Mouse (Mus musculus) midbrain, embryonic 14.5 days (tissue): ENCODE data around the gene Gm44579. TPM values are rescaled to one million over a fixed set of nuclear protein-coding genes. Genes with fewer than 3 reads are reported as not detected.

Source experiments
- ATAC-seq: fragments of 200-750 bp; cut with Nextera tagmentation; 2 replicates; pipeline ENCODE4 v1.8.0; 2017; ENCODE audit warnings: moderate number of reproducible peaks, moderate library complexity; ENCODE audit not compliant: low FRiP score, low TSS enrichment
- DNase-seq: peaks from one replicate; pipeline ENCODE4 v3.0.0-alpha.2; 2015
- H3K27ac ChIP-seq: fragments of 300-500 bp; sonication (generic); replicated peaks from 2 replicates; pipeline ENCODE4 v1.5.1; 2014; ENCODE audit warnings: mild to moderate bottlenecking, low read depth, low read length, moderate library complexity
- H3K27me3 ChIP-seq: fragments of 300-500 bp; sonication (generic); 2 replicates; pipeline ENCODE4 v1.6.1; 2014; ENCODE audit warnings: low read length, control low read depth, mixed read lengths; ENCODE audit not compliant: control insufficient read depth, insufficient read depth
- H3K36me3 ChIP-seq: fragments of 300-500 bp; sonication (generic); 2 replicates; pipeline ENCODE4 v1.6.1; 2014; ENCODE audit warnings: low read length, control low read depth; ENCODE audit not compliant: control insufficient read depth, insufficient read depth
- H3K4me1 ChIP-seq: fragments of 300-500 bp; sonication (generic); 2 replicates; pipeline ENCODE4 v1.6.1; 2014; ENCODE audit warnings: mild to moderate bottlenecking, antibody characterized with exemption, low read length, control low read depth; ENCODE audit not compliant: control insufficient read depth, insufficient read depth
- H3K4me2 ChIP-seq: fragments of 300-500 bp; sonication (generic); 2 replicates; pipeline ENCODE4 v1.6.1; 2014; ENCODE audit warnings: mild to moderate bottlenecking, low read length, moderate library complexity
- H3K4me3 ChIP-seq: fragments of 300-500 bp; sonication (generic); replicated peaks from 2 replicates; pipeline ENCODE4 v1.5.1; 2014; ENCODE audit warnings: low read depth, low read length
- H3K9ac ChIP-seq: fragments of 300-500 bp; sonication (generic); replicated peaks from 2 replicates; pipeline ENCODE4 v1.6.1; 2014; ENCODE audit warnings: mild to moderate bottlenecking, low read length, moderate library complexity
- H3K9me3 ChIP-seq: fragments of 300-500 bp; sonication (generic); 2 replicates; pipeline ENCODE4 v1.6.1; 2016; ENCODE audit warnings: low read length, control low read depth, mixed read lengths; ENCODE audit not compliant: control insufficient read depth
- WGBS: fragments of 180-500 bp; shearing (Covaris S2); extraction: QIAGEN DNeasy Blood & Tissue Kit; methylation state at CpG from one replicate; pipeline ENCODE4 v1.1.7; 2014; 5-methylcytosine and 5-hydroxymethylcytosine counted together
- polyA plus RNA-seq: library from polyadenylated mRNA; unstranded; fragments of >200 nt; fragmentation: Nextera tagmentation; extraction: Ambion mirVana; gene quantifications from 2 replicates; pipeline ENCODE4 v1.2.1, GENCODE M21; 2014

Gene Gm44579
- polyA plus RNA-seq, 1 experiment from 2014 or later, result not detected

DNA sequence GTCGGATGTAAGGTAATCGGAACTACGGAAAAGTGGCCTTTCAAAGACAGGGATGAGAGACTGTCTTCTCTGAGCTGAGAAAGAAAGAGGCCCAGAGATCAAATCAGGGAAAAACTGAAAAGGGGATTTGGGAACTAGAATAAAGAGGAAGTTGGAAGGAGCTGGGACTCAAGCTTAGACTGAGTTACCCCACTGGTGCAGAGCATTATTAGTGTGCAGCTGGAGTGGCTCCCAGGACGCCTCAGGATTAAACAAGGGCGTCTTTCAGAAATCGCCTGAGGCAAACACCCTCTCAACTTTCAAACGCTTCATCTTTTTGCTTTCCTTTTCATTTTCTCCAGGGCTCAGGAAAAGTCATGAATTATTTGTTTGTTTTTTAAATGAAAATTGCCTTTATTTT is 67.9 kb downstream of the Gm44579 start:
- H3K36me3 ChIP-seq, result no peaks in the 10 kb centered on the region
- no peak overlapping the region for H3K4me3 ChIP-seq
- H3K27me3 ChIP-seq, result no peaks in the 10 kb centered on the region
- no peak overlapping the region for H3K27ac ChIP-seq
- WGBS, result 66% methylated on average over 7 of the region's 7 CpGs
- ATAC-seq (no peak), DNase-seq (peak; percentile 27)
- no peaks in the 10 kb centered on the region for H3K9me3 ChIP-seq
- no peak overlapping the region for H3K4me2 ChIP-seq
- H3K4me1 ChIP-seq, result no peaks in the 10 kb centered on the region
- 0 out of 2 replicates have a peak overlapping the region, but pooled peaks have one; percentile 9 for H3K9ac ChIP-seq

GRCm38 (mm10) chr15:98149166-98149602 is 71.6 kb downstream of the Gm44579 start:
- Histone ChIP-seq H3K27me3 (no peaks in the 10 kb centered on the region), H3K36me3 (no peaks in the 10 kb centered on the region), H3K4me1 (peaks cover 10% of the 10 kb centered on the region), H3K9ac (no peak overlapping the region), H3K4me3 (no peak overlapping the region), H3K9me3 (no peaks in the 10 kb centered on the region), H3K4me2 (no peak overlapping the region), H3K27ac (no peak overlapping the region)
- no peak for ATAC-seq
- DNase-seq, result no peak
- WGBS, result 75% methylated on average over 10 of the region's 10 CpGs

DNA sequence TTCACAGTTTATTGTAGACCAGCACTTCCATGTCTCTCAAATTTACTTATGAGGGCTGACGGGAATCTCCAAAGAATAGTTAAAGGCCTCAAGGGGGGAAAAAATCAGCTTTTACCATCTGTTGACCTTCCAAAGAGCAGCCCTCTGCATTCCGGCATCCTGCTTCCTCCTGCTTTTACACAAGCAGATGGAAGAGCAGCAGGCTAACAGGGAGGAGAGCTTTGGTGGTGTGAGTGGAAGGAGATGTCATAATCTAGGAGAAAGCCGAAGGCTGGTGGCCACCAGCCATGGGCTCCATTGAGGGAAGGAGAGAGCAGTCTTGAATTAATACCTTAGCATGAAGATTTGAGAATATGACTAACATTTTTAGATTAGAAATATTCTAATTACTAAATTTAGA is 72.4 kb downstream of the Gm44579 start:
- ATAC-seq, result no peak
- H3K4me1 ChIP-seq, result peaks cover 10% of the 10 kb centered on the region
- 92% methylated on average over 3 of the region's 3 CpGs for WGBS

GRCm38 (mm10) chr15:98145559-98146181 is 75.1 kb downstream of the Gm44579 start:
- Histone ChIP-seq H3K27me3 (no peaks in the 10 kb centered on the region), H3K9ac (peak overlapping the region; percentile 93), H3K4me3 (peak overlapping the region; percentile 100), H3K9me3 (no peaks in the 10 kb centered on the region), H3K4me1 (peaks cover 10% of the 10 kb centered on the region), H3K4me2 (peak overlapping the region; percentile 94), H3K36me3 (peaks cover 18% of the 10 kb centered on the region), H3K27ac (peak overlapping the region; percentile 75)
- WGBS, result under 1% methylated on average over 38 of the region's 38 CpGs
- DNase-seq (peak; percentile 98), ATAC-seq (peak; percentile 95)

More for the DNA sequence above, 72.4 kb downstream of the Gm44579 start:
- Histone ChIP-seq H3K27me3 (no peaks in the 10 kb centered on the region), H3K9me3 (no peaks in the 10 kb centered on the region), H3K27ac (no peak overlapping the region), H3K4me2 (no peak overlapping the region), H3K36me3 (no peaks in the 10 kb centered on the region), H3K4me3 (no peak overlapping the region), H3K9ac (no peak overlapping the region)
- no peak for DNase-seq

GRCm38 (mm10) chr15:98144861-98145507 is 75.8 kb downstream of the Gm44579 start:
- ATAC-seq, result no peak
- peak overlapping the region; percentile 93 for H3K9ac ChIP-seq
- no peaks in the 10 kb centered on the region for H3K9me3 ChIP-seq
- no peaks in the 10 kb centered on the region for H3K27me3 ChIP-seq
- peak; percentile 3 for DNase-seq
- H3K27ac ChIP-seq, result peak overlapping the region; percentile 70
- H3K4me1 ChIP-seq, result peaks cover 10% of the 10 kb centered on the region
- peak overlapping the region; percentile 94 for H3K4me2 ChIP-seq
- H3K4me3 ChIP-seq, result peak overlapping the region; percentile 100
- H3K36me3 ChIP-seq, result peaks cover 25% of the 10 kb centered on the region
- 1% methylated on average over 36 of the region's 36 CpGs for WGBS

DNA sequence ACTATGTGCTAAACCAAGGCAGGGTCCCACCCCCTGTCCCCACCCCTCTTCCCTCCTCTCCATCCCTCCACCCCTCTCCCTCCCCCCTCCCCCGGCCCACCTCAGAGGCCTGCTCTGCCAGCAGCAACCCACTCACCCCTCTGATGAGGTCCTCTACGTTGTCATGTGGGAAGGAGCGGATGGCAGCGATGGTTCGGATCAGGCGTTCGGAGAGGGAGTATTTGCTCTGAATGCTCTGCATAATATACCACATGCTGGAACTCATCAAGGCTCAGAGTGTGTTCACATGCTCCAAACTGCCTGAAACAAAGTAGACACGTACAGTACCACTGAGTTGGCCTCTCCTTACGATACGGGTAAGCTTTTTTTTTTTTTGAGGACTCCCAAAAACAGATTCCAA is 78.3 kb downstream of the Gm44579 start:
- no peak for DNase-seq
- Histone ChIP-seq H3K9ac (no peak overlapping the region), H3K4me1 (peaks cover 10% of the 10 kb centered on the region), H3K27ac (no peak overlapping the region), H3K4me3 (no peak overlapping the region), H3K36me3 (peaks cover 40% of the 10 kb centered on the region), H3K4me2 (no peak overlapping the region), H3K27me3 (no peaks in the 10 kb centered on the region), H3K9me3 (no peaks in the 10 kb centered on the region)
- ATAC-seq, result no peak
- WGBS, result 87% methylated on average over 10 of the region's 10 CpGs

- DNase-seq, result no peak
- Histone ChIP-seq H3K9ac (no peak overlapping the region), H3K4me2 (no peak overlapping the region), H3K27ac (no peak overlapping the region), H3K9me3 (no peaks in the 10 kb centered on the region), H3K36me3 (peaks cover 53% of the 10 kb centered on the region), H3K4me3 (no peak overlapping the region), H3K27me3 (no peaks in the 10 kb centered on the region), H3K4me1 (peaks cover 8% of the 10 kb centered on the region)
- no peak for ATAC-seq
- WGBS, result 92% methylated on average over 5 of the region's 5 CpGs
Observed at GRCm38 (mm10) chr15:98140809-98141208, 80.0 kb downstream of the Gm44579 start.

DNA sequence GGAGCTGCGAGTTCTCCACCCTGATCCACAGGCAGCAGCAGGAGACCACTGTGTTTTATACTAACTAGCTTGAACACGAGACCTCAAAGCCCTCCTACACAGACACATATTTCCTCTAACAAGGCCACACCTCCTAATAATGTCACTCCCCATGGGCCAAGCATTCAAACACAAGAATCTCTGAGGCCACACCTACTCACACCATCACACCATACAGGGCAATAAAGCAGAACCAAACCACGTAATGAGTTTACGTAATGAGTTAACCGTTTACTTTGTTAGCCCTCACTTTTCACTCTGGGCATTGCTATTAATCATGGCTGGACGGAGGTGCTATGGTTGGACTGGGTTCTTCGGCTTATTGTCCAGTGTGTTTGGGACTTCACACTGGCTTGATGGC is 81.0 kb downstream of the Gm44579 start:
- no peaks in the 10 kb centered on the region for H3K27me3 ChIP-seq
- H3K9ac ChIP-seq, result no peak overlapping the region
- no peak overlapping the region for H3K27ac ChIP-seq
- DNase-seq (no peak), ATAC-seq (no peak)
- H3K4me2 ChIP-seq, result no peak overlapping the region
- WGBS, result 90% methylated on average over 7 of the region's 7 CpGs
- H3K4me1 ChIP-seq, result peaks cover 6% of the 10 kb centered on the region
- H3K4me3 ChIP-seq, result no peak overlapping the region
- H3K36me3 ChIP-seq, result peaks cover 63% of the 10 kb centered on the region
- H3K9me3 ChIP-seq, result no peaks in the 10 kb centered on the region

DNA sequence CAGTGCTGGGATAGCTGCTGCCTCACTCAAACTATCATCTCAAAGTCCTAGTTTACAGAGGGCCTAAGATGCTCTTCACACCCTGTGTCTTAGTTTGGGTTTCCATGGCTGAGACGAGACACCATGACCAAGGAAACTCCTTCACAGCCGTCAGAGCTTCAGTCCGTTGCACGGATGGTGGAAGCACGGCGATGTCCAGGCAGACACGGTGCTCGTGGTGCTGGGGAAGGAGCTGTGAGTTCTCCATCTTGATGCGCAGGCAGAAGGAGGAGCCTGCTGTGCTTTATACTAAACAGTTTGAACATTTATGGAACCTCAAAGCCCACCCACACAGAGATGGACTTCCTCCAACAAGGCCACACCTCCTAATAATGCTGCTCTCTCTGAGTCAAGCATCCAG is 83.9 kb downstream of the Gm44579 start:
- H3K4me2 ChIP-seq, result no peak overlapping the region
- H3K4me3 ChIP-seq, result no peak overlapping the region
- no peak overlapping the region for H3K9ac ChIP-seq
- DNase-seq (no peak), ATAC-seq (no peak)
- H3K4me1 ChIP-seq, result no peaks in the 10 kb centered on the region
- peaks cover 84% of the 10 kb centered on the region for H3K36me3 ChIP-seq
- no peaks in the 10 kb centered on the region for H3K9me3 ChIP-seq
- H3K27ac ChIP-seq, result no peak overlapping the region
- WGBS, result 95% methylated on average over 9 of the region's 9 CpGs
- H3K27me3 ChIP-seq, result no peaks in the 10 kb centered on the region
